Mouse (Mus musculus) urinary bladder, postnatal 4 days (tissue): ENCODE measurements around the gene Gad1.

Experiments
- DNase-seq, 2 experiments: peaks; one replicate each; pipeline ENCODE4 v3.0.0; 2021 to 2022; ENCODE audit warnings: low spot score in 2 of 2

Gad1 gene

GRCm38 (mm10) chr2:70628397-70628796, 75.5 kb downstream of the Gad1 start:
- no peak for DNase-seq

GRCm38 (mm10) chr2:70629339-70629761, 76.5 kb downstream of the Gad1 start:
- no peak for DNase-seq

GRCm38 (mm10) chr2:70629921-70630320, 77.0 kb downstream of the Gad1 start:
- no peak for DNase-seq

GRCm38 (mm10) chr2:70631321-70631720, 78.4 kb downstream of the Gad1 start:
- DNase-seq = no peak

- DNase-seq = no peak
These were observed 79.5 kb downstream of the Gad1 start for GRCm38 (mm10) chr2:70632412-70632811.

GRCm38 (mm10) chr2:70634028-70634690, 81.3 kb downstream of the Gad1 start:
- DNase-seq = no peak

- no peak for DNase-seq
These were observed 88.1 kb downstream of the Gad1 start for GRCm38 (mm10) chr2:70640968-70641367.

- no peak for DNase-seq
These were observed 90.2 kb downstream of the Gad1 start for GRCm38 (mm10) chr2:70642971-70643565.

GRCm38 (mm10) chr2:70645266-70645780, 92.5 kb downstream of the Gad1 start:
- DNase-seq = no peak

- DNase-seq = no peak
These were observed 94.8 kb downstream of the Gad1 start for GRCm38 (mm10) chr2:70647681-70648080.

- DNase-seq = no peak
These were observed 95.4 kb downstream of the Gad1 start for GRCm38 (mm10) chr2:70648271-70648670.

GRCm38 (mm10) chr2:70649471-70649870, 96.6 kb downstream of the Gad1 start:
- no peak for DNase-seq
